Mouse (Mus musculus) intestine, postnatal 0 days (tissue): Measurements from ENCODE around the gene Htra3. TPM values are rescaled to one million over a fixed set of nuclear protein-coding genes. Genes with fewer than 3 reads are reported as not detected.

Experiments
- ATAC-seq: fragments of 200-750 bp; cut with Nextera tagmentation; 2 replicates; pipeline ENCODE4 v1.8.0; 2017; ENCODE audit warnings: mild to moderate bottlenecking, moderate TSS enrichment, moderate library complexity
- H3K27ac ChIP-seq: fragments of 300-500 bp; sonication (generic); 2 replicates; pipeline ENCODE4 v1.5.1; 2014; ENCODE audit warnings: mild to moderate bottlenecking, low read depth, low read length, moderate library complexity
- H3K27me3 ChIP-seq: fragments of 300-500 bp; sonication (generic); replicated peaks from 2 replicates; pipeline ENCODE4 v1.6.1; 2014; ENCODE audit warnings: low read length, mixed read lengths; ENCODE audit not compliant: control insufficient read depth, insufficient read depth
- H3K36me3 ChIP-seq: fragments of 300-500 bp; sonication (generic); 2 replicates; pipeline ENCODE4 v1.6.1; 2014; ENCODE audit warnings: mild to moderate bottlenecking, moderate library complexity; ENCODE audit not compliant: control insufficient read depth, insufficient read depth
- H3K4me1 ChIP-seq: fragments of 300-500 bp; sonication (generic); replicated peaks from 2 replicates; pipeline ENCODE4 v1.6.1; 2014; ENCODE audit warnings: antibody characterized with exemption, low read length, mixed read lengths; ENCODE audit not compliant: control insufficient read depth, insufficient read depth
- H3K4me2 ChIP-seq: fragments of 300-500 bp; sonication (generic); replicated peaks from 2 replicates; pipeline ENCODE4 v1.6.1; 2014; ENCODE audit warnings: low read depth, mild to moderate bottlenecking, moderate library complexity
- H3K4me3 ChIP-seq: fragments of 300-500 bp; sonication (generic); 2 replicates; pipeline ENCODE4 v1.5.1; 2014; ENCODE audit warnings: low read depth, low read length
- H3K9ac ChIP-seq: fragments of 300-500 bp; sonication (generic); 2 replicates; pipeline ENCODE4 v1.6.1; 2014; ENCODE audit warnings: mild to moderate bottlenecking, low read depth, low read length
- H3K9me3 ChIP-seq: fragments of 300-500 bp; sonication (generic); 2 replicates; pipeline ENCODE4 v1.6.1; 2016; ENCODE audit warnings: mixed run types; ENCODE audit not compliant: control insufficient read depth
- CTCF ChIP-seq: sonication (generic); IDR thresholded peaks from 2 replicates; pipeline ENCODE4 v1.5.1; 2016; ENCODE audit warnings: low read depth, mild to moderate bottlenecking, control low read depth, antibody characterized with exemption, moderate library complexity
- WGBS: fragments of 180-500 bp; shearing (Covaris S2); extraction: QIAGEN DNeasy Blood & Tissue Kit; methylation state at CpG from one replicate; pipeline ENCODE4 v1.1.7; 2014; 5-methylcytosine and 5-hydroxymethylcytosine counted together
- polyA plus RNA-seq: library from polyadenylated mRNA; unstranded; fragments of >200 nt; fragmentation: Nextera tagmentation; extraction: Ambion mirVana; gene quantifications from 2 replicates; pipeline ENCODE4 v1.2.1, GENCODE M21; 2015

Htra3 gene
- polyA plus RNA-seq, 1 experiment from 2014 or later, result 25.5 TPM

- TF ChIP-seq CTCF, result no peak
- H3K4me1 ChIP-seq, result no peaks in the 10 kb centered on the region; the same call in 1 of the 2 replicates
- H3K4me3 ChIP-seq, result no peak overlapping the region
- no peaks in the 10 kb centered on the region for H3K36me3 ChIP-seq
- H3K27me3 ChIP-seq, result no peaks in the 10 kb centered on the region
- WGBS, result 87% methylated on average over 13 of the region's 13 CpGs
- H3K27ac ChIP-seq, result no peak overlapping the region
- no peaks in the 10 kb centered on the region for H3K9me3 ChIP-seq
- no peak overlapping the region for H3K4me2 ChIP-seq
- H3K9ac ChIP-seq, result no peak overlapping the region
- ATAC-seq, result no peak
Observed at GRCm38 (mm10) chr5:35652872-35653271, 26.7 kb downstream of the Htra3 start.

GRCm38 (mm10) chr5:35652319-35652718 lies 27.3 kb downstream of the Htra3 start:
- TF ChIP-seq CTCF, result no peak
- 76% methylated on average over 3 of the region's 3 CpGs for WGBS

GRCm38 (mm10) chr5:35648230-35648629 lies 31.4 kb downstream of the Htra3 start:
- H3K4me2 ChIP-seq, result no peak overlapping the region
- H3K4me1 ChIP-seq, result no peaks in the 10 kb centered on the region; the same call in 1 of the 2 replicates
- no peak for TF ChIP-seq CTCF
- H3K4me3 ChIP-seq, result no peak overlapping the region
- ATAC-seq, result no peak
- H3K36me3 ChIP-seq, result no peaks in the 10 kb centered on the region
- H3K9ac ChIP-seq, result no peak overlapping the region
- WGBS, result 54% methylated on average over 2 of the region's 2 CpGs
- H3K27me3 ChIP-seq, result no peaks in the 10 kb centered on the region
- H3K27ac ChIP-seq, result peak overlapping the region; percentile 17; the same call in 1 of the 2 replicates
- H3K9me3 ChIP-seq, result no peaks in the 10 kb centered on the region

More at GRCm38 (mm10) chr5:35652319-35652718, 27.3 kb downstream of the Htra3 start:
- Histone ChIP-seq H3K27ac (no peak overlapping the region), H3K9me3 (no peaks in the 10 kb centered on the region), H3K27me3 (no peaks in the 10 kb centered on the region), H3K36me3 (no peaks in the 10 kb centered on the region), H3K4me2 (no peak overlapping the region), H3K9ac (no peak overlapping the region), H3K4me1 (no peaks in the 10 kb centered on the region; the same call in 1 of the 2 replicates), H3K4me3 (no peak overlapping the region)
- no peak for ATAC-seq

GRCm38 (mm10) chr5:35647562-35647961 lies 32.0 kb downstream of the Htra3 start:
- ATAC-seq, result peak; percentile 45; the same call in 1 of the 2 replicates

GRCm38 (mm10) chr5:35646927-35647326 lies 32.7 kb downstream of the Htra3 start:
- ATAC-seq, result no peak

More at GRCm38 (mm10) chr5:35647562-35647961, 32.0 kb downstream of the Htra3 start:
- H3K4me1 ChIP-seq, result no peaks in the 10 kb centered on the region; the same call in 1 of the 2 replicates
- H3K27me3 ChIP-seq, result no peaks in the 10 kb centered on the region
- H3K36me3 ChIP-seq, result no peaks in the 10 kb centered on the region
- no peak for TF ChIP-seq CTCF
- no peak overlapping the region for H3K4me3 ChIP-seq
- H3K9me3 ChIP-seq, result no peaks in the 10 kb centered on the region
- no peak overlapping the region for H3K9ac ChIP-seq
- peak overlapping the region; percentile 17; the same call in 1 of the 2 replicates for H3K27ac ChIP-seq
- 40% methylated on average over 4 of the region's 4 CpGs for WGBS
- H3K4me2 ChIP-seq, result no peak overlapping the region

GRCm38 (mm10) chr5:35645938-35646493 lies 33.6 kb downstream of the Htra3 start:
- Histone ChIP-seq H3K9ac (no peak overlapping the region), H3K9me3 (no peaks in the 10 kb centered on the region), H3K36me3 (no peaks in the 10 kb centered on the region), H3K4me1 (no peaks in the 10 kb centered on the region; the same call in 1 of the 2 replicates), H3K27me3 (no peaks in the 10 kb centered on the region), H3K4me2 (no peak overlapping the region), H3K27ac (no peak overlapping the region), H3K4me3 (no peak overlapping the region)
- no peak for ATAC-seq
- WGBS, result 71% methylated on average over 6 of the region's 6 CpGs
- no peak for TF ChIP-seq CTCF

More at GRCm38 (mm10) chr5:35646927-35647326, 32.7 kb downstream of the Htra3 start:
- H3K4me3 ChIP-seq, result no peak overlapping the region
- H3K9ac ChIP-seq, result no peak overlapping the region
- H3K27ac ChIP-seq, result no peak overlapping the region
- H3K36me3 ChIP-seq, result no peaks in the 10 kb centered on the region
- no peaks in the 10 kb centered on the region for H3K27me3 ChIP-seq
- no peak overlapping the region for H3K4me2 ChIP-seq
- no peaks in the 10 kb centered on the region; the same call in 1 of the 2 replicates for H3K4me1 ChIP-seq
- TF ChIP-seq CTCF, result no peak
- 81% methylated on average over 1 of the region's 1 CpGs for WGBS
- no peaks in the 10 kb centered on the region for H3K9me3 ChIP-seq
